Mouse (Mus musculus) heart, adult 8-10 months (tissue): ENCODE data around the gene Map4k3. TPM values are rescaled to one million over a fixed set of nuclear protein-coding genes. Genes with fewer than 3 reads are reported as not detected.
"Not testable (repeated sequence)": the region's sequence is repeated elsewhere in the genome, so short reads cannot be mapped to it uniquely, and the experiment has no call there.

Source experiments
- DNase-seq: peaks from one replicate; pipeline ENCODE4 v3.0.0; 2022; ENCODE audit warnings: low spot score
- total RNA-seq, 4 experiments: library from RNA; stranded (reverse); gene quantifications; 2 replicates each; pipeline ENCODE4 v1.2.4; 2022

Map4k3 gene
- total RNA-seq, 4 experiments from 2014 or later, result 19.3 to 25.2 (median 22.0) TPM

- DNase-seq, result no peak
Measured at GRCm38 (mm10) chr17:80632846-80633245, 95.4 kb downstream of the Map4k3 start.

DNA sequence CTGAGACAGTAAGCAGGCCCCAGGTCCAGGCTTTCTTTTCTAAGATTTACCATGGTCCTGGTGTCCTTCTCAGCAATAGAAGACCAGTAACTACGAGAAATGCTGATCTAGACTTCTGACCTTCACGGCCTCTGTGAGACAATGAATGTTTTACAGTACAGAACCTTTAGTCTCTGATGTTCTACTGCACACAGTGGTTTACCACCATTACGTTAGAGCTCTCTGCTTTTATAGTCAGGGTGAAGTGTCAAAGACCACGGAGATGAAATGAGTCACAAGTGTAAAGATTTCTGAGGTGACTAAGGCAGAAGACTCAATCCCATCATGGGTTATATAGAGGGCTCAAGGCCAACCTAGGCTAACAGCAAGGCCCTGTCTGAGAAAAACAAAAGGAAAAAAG, 95.9 kb downstream of the Map4k3 start:
- no peak for DNase-seq

DNA sequence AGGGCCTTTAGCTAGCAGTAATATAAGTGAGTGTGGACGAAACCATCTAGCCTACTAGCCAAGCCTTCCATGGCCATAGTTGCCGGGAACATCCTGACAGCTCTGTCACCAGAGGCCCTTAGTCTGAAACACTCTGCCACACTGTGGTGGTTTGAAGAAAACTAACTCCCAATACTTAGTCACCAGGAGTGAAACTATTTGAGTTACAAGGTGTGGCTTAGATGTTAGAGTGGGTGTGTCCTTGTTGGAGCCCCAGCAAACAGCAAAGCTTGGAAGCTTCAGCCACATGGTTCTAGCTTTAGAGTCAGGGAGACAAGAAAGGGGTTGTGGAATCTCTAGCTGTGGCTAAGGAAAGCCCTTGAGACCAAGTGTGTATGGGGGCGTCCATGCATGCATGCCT, 97.3 kb downstream of the Map4k3 start:
- DNase-seq, result no peak

GRCm38 (mm10) chr17:80624979-80625378, 103.3 kb downstream of the Map4k3 start:
- no peak for DNase-seq

DNA sequence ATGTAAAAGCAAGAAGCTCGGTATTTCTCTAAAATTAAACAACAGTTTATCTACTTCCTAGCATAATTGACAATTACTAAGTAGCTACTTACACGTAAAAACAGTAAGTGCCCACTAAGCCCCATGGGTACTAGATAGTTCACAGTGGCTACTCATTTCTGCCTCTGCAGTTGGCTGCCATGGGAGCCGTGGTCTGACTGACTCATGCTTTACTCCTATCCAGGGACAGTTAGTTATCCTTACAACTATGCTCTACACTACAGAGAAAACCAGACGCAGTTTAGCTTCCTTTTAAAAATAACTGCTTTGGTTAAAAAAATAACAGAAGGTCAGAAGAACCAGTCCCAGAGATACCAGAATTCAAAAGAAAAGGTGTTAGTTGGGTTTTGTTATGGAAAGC, 106.6 kb downstream of the Map4k3 start:
- DNase-seq, result no peak

GRCm38 (mm10) chr17:80620786-80621423, 107.4 kb downstream of the Map4k3 start:
- DNase-seq, result peak; percentile 26

DNA sequence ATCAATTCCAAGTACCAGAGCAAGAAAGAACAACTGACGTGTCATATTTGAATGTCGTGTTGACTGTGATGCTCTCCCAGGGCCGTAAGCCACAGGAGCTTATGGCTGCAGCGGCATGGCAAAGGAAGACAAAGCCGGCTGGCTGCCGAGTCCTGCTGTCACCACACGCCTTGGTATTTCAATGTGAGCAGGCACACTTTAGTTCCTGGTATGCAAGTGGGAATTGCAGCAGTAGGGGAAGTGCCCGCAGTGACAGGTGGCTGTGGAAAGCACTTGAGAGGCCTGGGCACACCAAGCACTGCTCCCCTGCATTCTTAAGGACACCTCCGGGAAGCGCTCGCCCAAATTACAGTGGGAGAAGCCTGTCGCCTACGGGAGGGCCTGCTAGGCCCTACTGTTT, 108.7 kb downstream of the Map4k3 start:
- DNase-seq, result no peak

DNA sequence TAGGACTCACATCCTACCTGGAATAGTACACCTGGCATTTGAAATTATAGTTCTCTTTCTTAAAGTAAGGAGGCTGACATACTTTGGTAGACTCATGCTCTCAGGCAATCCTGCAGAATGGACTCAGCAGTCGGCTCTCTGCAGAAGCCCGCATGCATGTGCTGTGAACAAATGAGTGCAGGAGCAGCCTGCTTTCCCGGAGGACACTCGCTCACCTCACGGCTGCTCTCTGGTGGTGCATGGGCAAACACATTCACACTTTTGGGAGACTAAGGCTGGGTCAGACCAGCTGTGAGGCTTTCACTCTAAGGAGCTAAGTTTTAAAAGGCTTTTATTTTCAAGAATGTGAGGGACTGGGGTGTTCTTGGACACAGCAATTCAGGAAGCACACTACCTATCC, 109.4 kb downstream of the Map4k3 start:
- DNase-seq, result no peak

DNA sequence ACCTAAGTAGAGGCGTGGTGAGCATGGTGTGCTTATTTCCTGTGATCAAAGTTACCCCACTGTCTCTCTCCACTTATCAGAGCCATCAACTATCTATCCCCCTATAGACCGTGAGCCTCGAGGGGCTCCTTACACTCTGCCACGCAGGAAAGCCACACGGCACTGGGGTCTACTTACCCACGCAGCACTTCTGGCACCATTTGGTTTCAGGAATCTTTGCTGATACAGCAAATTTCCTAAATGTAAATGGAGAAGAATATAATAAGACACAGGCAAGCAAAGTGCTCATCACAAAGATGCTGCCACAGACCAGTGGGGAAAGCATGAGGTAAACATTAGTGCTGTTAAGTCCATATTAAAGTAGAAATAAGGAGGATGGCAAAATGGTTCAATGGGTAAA, 124.5 kb downstream of the Map4k3 start:
- no peak for DNase-seq

DNA sequence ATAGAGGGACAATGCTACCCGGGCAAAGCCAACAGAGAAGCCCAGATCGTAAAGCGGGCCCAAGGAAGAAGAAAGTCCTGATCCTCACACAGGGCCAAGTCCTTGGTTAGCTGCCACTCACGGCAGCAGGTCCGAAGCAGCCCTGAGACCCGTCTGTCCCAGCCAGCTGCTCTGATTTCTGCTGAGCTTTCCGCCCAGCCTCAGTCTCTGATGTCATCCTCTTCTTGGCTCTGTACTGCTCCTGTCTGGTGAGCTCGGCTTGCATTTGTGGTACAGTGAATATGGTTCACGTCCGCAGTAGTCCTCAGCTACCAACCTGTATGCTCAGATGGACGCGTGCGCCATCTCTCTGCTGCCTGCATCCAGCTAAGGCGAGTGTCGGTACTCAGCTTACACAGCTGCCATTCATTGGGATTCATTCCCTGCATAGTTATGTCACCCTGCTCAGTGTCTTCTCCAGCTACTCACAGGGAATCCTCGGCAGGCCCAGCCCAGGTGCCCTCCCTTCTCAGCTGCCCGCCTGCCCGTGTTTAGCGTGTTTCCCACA, 125.1 kb downstream of the Map4k3 start:
- DNase-seq, result no peak

GRCm38 (mm10) chr17:80601371-80601770, 126.9 kb downstream of the Map4k3 start:
- peak; percentile 6 for DNase-seq

GRCm38 (mm10) chr17:80583051-80583450, 145.2 kb downstream of the Map4k3 start:
- DNase-seq, result no peak

GRCm38 (mm10) chr17:80579901-80580300, 148.4 kb downstream of the Map4k3 start:
- DNase-seq, result no peak

DNA sequence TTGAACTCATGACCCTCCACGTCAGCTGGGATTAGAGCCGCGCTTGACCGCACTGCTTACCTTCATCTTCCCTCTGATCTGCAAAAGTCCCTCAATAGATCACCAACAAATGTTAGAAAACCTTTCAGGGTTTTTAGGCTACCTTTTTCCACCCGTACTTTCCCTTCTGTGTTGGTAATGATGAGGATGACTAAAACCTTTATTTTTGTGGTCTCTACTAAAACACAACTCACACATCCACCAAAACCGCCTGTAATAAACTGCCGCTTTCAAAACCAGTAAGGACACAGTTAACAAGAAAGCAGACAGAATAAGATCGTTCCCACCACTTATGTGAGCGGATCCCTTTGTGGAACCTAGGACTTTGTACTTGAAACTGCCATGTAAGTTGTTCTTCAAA, 149.2 kb downstream of the Map4k3 start:
- no peak for DNase-seq

DNA sequence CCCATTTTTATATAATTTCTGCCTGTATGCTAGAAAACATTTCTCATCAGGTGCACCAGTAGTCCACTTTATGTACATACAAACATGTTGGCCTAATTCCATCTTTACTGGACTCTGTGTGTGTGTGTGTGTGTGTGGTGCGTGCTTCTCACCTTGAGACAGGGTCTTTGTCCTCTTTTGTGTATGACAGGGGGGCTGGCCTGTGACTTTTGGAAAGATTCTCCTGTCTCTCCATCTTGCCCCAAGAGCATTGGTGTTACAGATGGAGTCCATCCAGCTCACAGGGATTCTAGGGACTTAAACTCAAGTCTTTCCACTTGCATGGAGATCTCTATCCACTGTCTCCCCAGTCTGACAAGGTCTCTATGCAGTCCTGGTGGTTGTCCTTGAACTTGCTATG, 150.2 kb downstream of the Map4k3 start:
- no peak for DNase-seq

- DNase-seq, result no peak
Measured at GRCm38 (mm10) chr17:80577639-80578038, 150.6 kb downstream of the Map4k3 start, which contains the start of gene Cdkl4. Cdkl4 (minus strand) TSS chr17:80577813.

DNA sequence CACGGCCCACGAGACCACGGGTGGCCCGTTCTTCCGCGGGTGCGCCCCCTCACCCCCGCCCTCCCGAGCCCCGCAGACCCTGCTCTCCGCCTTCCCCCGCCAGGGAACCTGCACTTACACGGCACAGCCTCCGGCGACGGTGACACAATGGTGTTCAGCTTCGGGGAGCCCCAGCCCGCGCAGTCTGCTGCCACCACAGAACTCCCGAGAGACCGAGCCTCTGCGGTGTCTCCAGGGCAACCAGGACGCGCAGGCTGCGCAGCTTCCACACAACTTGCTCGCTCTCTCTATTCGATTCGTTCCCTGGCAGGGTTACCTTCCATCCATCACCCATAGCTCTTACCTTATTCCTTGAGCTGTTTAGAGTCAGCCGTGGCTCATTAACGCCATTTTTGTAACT, 151.1 kb downstream of the Map4k3 start:
- DNase-seq, result no peak

- DNase-seq, result no peak
Measured at GRCm38 (mm10) chr17:80575008-80575407, 153.3 kb downstream of the Map4k3 start.

DNA sequence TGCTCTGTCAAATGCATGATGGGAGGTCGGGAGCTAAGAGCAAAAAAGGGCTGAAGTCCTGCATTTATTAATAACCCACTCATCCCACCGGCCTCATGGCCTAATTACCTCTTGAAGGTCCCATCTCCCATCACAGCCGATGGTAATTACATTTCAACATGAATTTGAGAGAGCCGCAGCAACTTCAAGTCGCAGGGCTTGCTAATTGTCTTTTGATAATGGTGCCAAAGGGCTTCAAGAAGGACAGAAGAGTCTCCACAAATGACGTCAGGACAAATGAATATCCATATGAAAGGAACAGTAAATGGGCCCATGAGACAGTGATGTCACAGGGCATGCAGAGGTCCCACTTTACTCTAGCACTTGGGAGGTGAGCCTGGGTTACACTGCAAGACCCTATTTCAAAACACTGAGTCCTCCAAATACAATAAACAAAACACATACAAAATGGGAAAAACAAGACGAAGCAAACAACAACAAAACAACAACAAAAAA, 153.8 kb downstream of the Map4k3 start:
- DNase-seq, result no peak

DNA sequence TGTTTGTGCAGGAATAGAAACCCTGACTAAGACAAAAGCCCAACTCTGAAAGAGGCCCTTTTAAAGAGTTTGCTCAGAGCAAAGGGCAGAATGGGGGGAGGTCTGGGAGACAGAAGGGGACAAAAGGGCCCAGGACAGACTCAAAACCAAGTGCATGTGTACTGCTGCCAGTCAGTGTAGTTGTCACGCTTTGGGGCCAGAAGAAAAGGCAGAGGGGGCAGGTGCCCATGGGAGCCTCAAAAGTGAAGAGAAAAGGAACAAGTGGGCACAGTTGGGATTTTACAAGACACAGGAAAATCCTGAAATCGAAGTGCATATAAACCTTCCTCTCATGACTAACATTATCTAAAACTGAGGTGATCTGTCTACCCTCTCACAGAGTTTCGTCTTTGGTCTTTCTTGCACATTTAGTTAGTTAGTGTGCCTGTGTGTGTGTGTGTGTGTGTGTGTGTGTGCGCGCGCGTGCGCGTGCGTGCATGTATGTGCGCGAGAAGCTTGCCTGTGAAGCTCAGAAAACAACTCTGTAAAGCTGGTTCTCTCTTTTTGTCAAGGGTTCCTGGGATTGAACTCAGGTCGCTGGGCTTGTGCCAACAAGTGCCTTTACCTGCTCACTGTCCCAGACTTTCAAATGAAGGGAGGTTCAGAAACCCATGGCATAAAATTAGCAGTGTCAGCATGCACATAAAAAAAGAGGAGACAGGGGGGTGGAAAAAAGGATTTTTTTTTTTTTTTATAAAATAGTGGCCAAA, 155.9 kb downstream of the Map4k3 start:
- no peak for DNase-seq

GRCm38 (mm10) chr17:80571460-80571859, 156.8 kb downstream of the Map4k3 start:
- DNase-seq, result no peak

DNA sequence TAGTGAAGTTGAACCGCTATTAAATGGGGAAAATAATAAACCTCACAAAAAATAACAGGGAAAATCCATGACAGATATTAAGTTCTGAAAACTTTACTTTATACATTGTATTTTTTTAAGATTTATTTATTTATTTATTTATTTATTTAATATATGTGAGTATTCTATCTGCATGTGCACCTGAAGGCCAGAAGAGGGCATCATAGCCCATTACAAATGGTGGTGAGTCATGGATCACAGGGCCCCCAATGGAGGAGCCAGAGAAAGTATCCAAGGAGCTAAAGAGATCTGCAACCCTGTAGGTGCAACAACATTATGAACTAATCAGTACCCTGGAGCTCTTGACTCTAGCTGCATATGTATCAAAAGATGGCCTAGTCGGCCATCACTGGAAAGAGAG, 158.6 kb downstream of the Map4k3 start:
- DNase-seq, result not testable (repeated sequence)
